8 mouse cellular contexts compared by ENCODE assay signal in the genomic region with DNA sequence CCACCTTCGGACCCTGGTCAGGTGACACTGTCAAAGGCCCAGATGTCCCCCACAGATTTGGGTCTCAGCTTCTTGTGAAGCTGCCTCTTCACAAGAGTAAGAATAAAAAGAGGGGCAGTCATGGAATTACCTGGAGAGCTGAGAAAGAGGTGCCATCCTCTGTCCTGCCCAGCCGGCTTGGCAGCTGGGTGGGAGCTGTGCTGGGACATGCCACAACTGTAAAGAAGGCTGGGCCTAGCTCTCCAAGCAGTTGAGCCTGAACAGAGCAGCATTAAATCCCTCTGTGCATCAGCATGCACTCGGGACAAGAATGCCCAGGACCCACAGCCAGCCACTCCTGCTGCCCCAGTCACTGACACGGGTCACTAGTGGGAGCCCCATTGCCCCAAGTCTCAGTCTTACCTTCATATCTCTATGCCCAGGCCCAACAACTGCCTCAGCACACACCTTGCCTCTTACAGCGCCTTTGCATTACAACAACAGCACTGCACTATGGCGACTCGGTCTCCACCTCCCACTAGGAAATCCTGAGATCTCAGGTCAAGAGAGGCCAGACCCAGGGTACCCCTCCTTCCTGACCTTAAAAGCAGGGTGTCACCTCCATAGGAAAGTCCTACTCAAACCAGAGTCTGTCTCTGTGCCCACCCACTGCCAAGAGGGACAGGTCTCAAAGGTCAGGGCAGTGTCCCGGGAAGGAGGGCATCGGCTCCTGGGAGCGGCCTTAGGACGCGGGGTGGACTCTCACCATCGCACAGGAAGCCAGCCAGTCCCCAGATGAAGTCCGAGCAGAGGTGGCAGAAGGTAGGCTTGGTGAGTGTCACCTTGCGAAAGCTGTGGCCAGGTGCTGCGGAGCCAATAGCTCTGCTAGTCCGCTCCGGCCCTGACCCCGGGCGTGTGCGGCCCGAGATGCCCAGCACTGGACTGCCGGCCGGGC. TPM values are rescaled to one million over a fixed set of nuclear protein-coding genes. Genes with fewer than 3 reads are reported as not detected.
DNase-seq lines count a peak whose midpoint lies in the region; ATAC-seq and TF ChIP-seq lines count a peak whose summit lies in the region.

A gene (plus strand): TSS at position 634 of the 934 bp plus-strand sequence.

- no peaks in the 10 kb centered on the region for H3K27me3 ChIP-seq in cerebellum, adult 2 months (ENCODE audit: control insufficient read depth, insufficient read depth, low read length)
- 0 out of 2 replicates have a peak, but pooled peaks cover 2% of the 10 kb centered on the region for H3K27me3 ChIP-seq in heart, embryonic 16.5 days (ENCODE audit: control insufficient read depth, insufficient read depth, low read length)
- H3K27me3 ChIP-seq in limb, embryonic 11.5 days (ENCODE audit: control insufficient read depth, insufficient read depth, low read length): no peaks in the 10 kb centered on the region

- H3K4me3 ChIP-seq in cerebellum, adult 2 months (replicated peaks; ENCODE audit: insufficient read depth, low read depth, low read length): peak within 1 kb of the TSS; percentile 88
- peak within 1 kb of the TSS; percentile 97 for H3K4me3 ChIP-seq in heart, embryonic 16.5 days (ENCODE audit: low read length)
- H3K4me3 ChIP-seq in limb, embryonic 11.5 days (ENCODE audit: low read depth, low read length): peak within 1 kb of the TSS; percentile 75

- TF ChIP-seq POLR2A in cerebellum, adult 2 months (IDR thresholded peaks at IDR 0.05; ENCODE audit: borderline replicate concordance, insufficient read depth, low read length): no peak

- peak; percentile 43 for ATAC-seq in heart, embryonic 16.5 days (replicated peaks; ENCODE audit: extremely low read depth, insufficient read depth, low FRiP score)
- ATAC-seq in limb, embryonic 11.5 days (ENCODE audit: insufficient number of reproducible peaks, low FRiP score, low TSS enrichment, low read depth): peak; percentile 69; the same call in 1 of the 2 replicates

- peak within 1 kb of the TSS; percentile 16 for H3K27ac ChIP-seq in cerebellum, adult 2 months (ENCODE audit: insufficient read depth, low read length)
- peak within 1 kb of the TSS; percentile 39; the same call in 1 of the 2 replicates for H3K27ac ChIP-seq in heart, embryonic 16.5 days (ENCODE audit: low read length)
- no peak within 1 kb of the TSS for H3K27ac ChIP-seq in limb, embryonic 11.5 days (replicated peaks; ENCODE audit: low read depth, low read length)

- no peak for TF ChIP-seq CTCF in cerebellum, adult 2 months (IDR thresholded peaks at IDR 0.05; ENCODE audit: borderline replicate concordance, insufficient read depth, low read depth, low read length)

- peaks cover 9% of the 10 kb centered on the region for H3K36me3 ChIP-seq in heart, embryonic 16.5 days (ENCODE audit: control insufficient read depth, insufficient read depth)
- no peaks in the 10 kb centered on the region; the same call in 1 of the 2 replicates for H3K36me3 ChIP-seq in limb, embryonic 11.5 days (ENCODE audit: control insufficient read depth, insufficient read depth, low read length)

- H3K4me1 ChIP-seq in cerebellum, adult 2 months (ENCODE audit: control insufficient read depth, insufficient read depth, low read length): peaks cover 15% of the 10 kb centered on the region
- peaks cover 11% of the 10 kb centered on the region for H3K4me1 ChIP-seq in heart, embryonic 16.5 days (ENCODE audit: control insufficient read depth, insufficient read depth, low read length)
- peaks cover 5% of the 10 kb centered on the region for H3K4me1 ChIP-seq in limb, embryonic 11.5 days (ENCODE audit: control insufficient read depth, insufficient read depth, low read length)

- H3K9me3 ChIP-seq in heart, embryonic 16.5 days (replicated peaks; ENCODE audit: control insufficient read depth, low read length): no peaks in the 10 kb centered on the region
- H3K9me3 ChIP-seq in limb, embryonic 11.5 days (ENCODE audit: control insufficient read depth, low read length): no peaks in the 10 kb centered on the region

- H3K4me2 ChIP-seq in heart, embryonic 16.5 days (ENCODE audit: low read depth, low read length): peak within 1 kb of the TSS; percentile 83
- peak within 1 kb of the TSS; percentile 73 for H3K4me2 ChIP-seq in limb, embryonic 11.5 days (ENCODE audit: low read depth, severe bottlenecking)

- H3K9ac ChIP-seq in heart, embryonic 16.5 days (ENCODE audit: low read length): peak within 1 kb of the TSS; percentile 97
- peak within 1 kb of the TSS; percentile 88 for H3K9ac ChIP-seq in limb, embryonic 11.5 days (ENCODE audit: low read length)

- WGBS in cerebellum, adult 2 months: 7% methylated on average over 24 of the region's 24 CpGs
- WGBS in heart, embryonic 16.5 days: 11% methylated on average over 24 of the region's 24 CpGs
- 12% methylated on average over 24 of the region's 24 CpGs for WGBS in limb, embryonic 11.5 days

- DNase-seq in cerebellum, adult 2 months: peak in 1 of 2 experiments; percentile 28
- DNase-seq in cerebellum, adult 9-11 months: no peak
- peak; percentile 22 for DNase-seq in thymus, postnatal 25 days
- DNase-seq in thymus, postnatal 0 days (ENCODE audit: low spot score): no peak
- no peak for DNase-seq in limb, embryonic 11.5 days (ENCODE audit: low spot score)
- peak; percentile 13 for DNase-seq in naive thymus-derived CD4-positive, alpha-beta T cell, adult 2 months (ENCODE audit: low read depth)
- DNase-seq in spleen, adult 12 weeks (ENCODE audit: low spot score): no peak

RNA-seq across cellular contexts. Expression of the gene that starts here (rescaled TPM):
- 29.0 and 37.8 TPM in 2 replicates for polyA plus RNA-seq in cerebellum, adult 2 months (2012; rRNA removed)
- 5.4 and 6.2 TPM in 2 replicates for polyA plus RNA-seq in thymus, postnatal 0 days (2015; fragmentation: Nextera tagmentation; extraction: Ambion mirVana)
- 13.9 and 15.5 TPM in 2 replicates for polyA plus RNA-seq in heart, embryonic 16.5 days (2015; fragmentation: Nextera tagmentation; extraction: Ambion mirVana)
- 14.3 and 14.5 TPM in 2 replicates for polyA plus RNA-seq in limb, embryonic 11.5 days (2014; fragmentation: Nextera tagmentation; extraction: Ambion mirVana)

Comparison
In these comparisons a context has a peak if more than half of its experiments do, and no peak if none do; other contexts are left out.
1. DNase-seq: peak in thymus, postnatal 25 days (single experiment) and naive thymus-derived CD4-positive, alpha-beta T cell, adult 2 months (single experiment); none in cerebellum, adult 9-11 months (single experiment), thymus, postnatal 0 days (single experiment), limb, embryonic 11.5 days (single experiment) and spleen, adult 12 weeks (single experiment).
2. Peak in every context shown above with its lines, with median percentiles within 50 percentile points of each other: H3K4me3 ChIP-seq.